ENCODE assay signal across 31 mouse cellular contexts in genomic region chr1:92044868-92045267, GRCm38 (mm10).
DNase-seq lines count a peak whose midpoint lies in the region; ATAC-seq lines count a peak whose summit lies in the region.
"Had no signal": no experiment of that assay in that cellular context is flagged by ENCODE, and none has a peak within 500 bp of the region (broad histone marks: within the 10 kb centered on the region; RNA-seq: fewer than 3 reads in every experiment).

No protein-coding gene starts in this region.

- ATAC-seq in cerebellum, adult (ENCODE audit: insufficient number of reproducible peaks, low FRiP score, low TSS enrichment): peak; percentile 36; the same call in 1 of the 2 replicates
- no peak for ATAC-seq in limb, embryonic 12.5 days (ENCODE audit: insufficient number of reproducible peaks, insufficient read depth, low FRiP score, low TSS enrichment, low read depth)
- ATAC-seq: forebrain, embryonic 14.5 days; intestine, postnatal 0 days; lung, postnatal 0 days had no signal

- no peaks in the 10 kb centered on the region for H3K27me3 ChIP-seq in limb, embryonic 12.5 days
- no peaks in the 10 kb centered on the region for H3K27me3 ChIP-seq in limb, embryonic 10.5 days (ENCODE audit: low read depth, poor library complexity, severe bottlenecking)
- H3K27me3 ChIP-seq: CH12.LX; heart, embryonic 15.5 days; hindbrain, embryonic 13.5 days; limb, embryonic 15.5 days; liver, embryonic 13.5 days; megakaryocyte, embryonic 14.5 days; midbrain, embryonic 12.5 days; neural tube, embryonic 12.5 days had no signal

- H3K4me1 ChIP-seq in limb, embryonic 12.5 days (replicated peaks): peaks cover 18% of the 10 kb centered on the region
- peaks cover 17% of the 10 kb centered on the region for H3K4me1 ChIP-seq in limb, embryonic 10.5 days

- no peak overlapping the region for H3K9ac ChIP-seq in limb, embryonic 12.5 days (replicated peaks)
- H3K9ac ChIP-seq: heart, embryonic 15.5 days; hindbrain, embryonic 13.5 days; limb, embryonic 15.5 days; liver, embryonic 13.5 days; midbrain, embryonic 12.5 days; neural tube, embryonic 12.5 days had no signal

- no peak overlapping the region for H3K4me3 ChIP-seq in limb, embryonic 12.5 days (replicated peaks)
- H3K4me3 ChIP-seq in limb, embryonic 10.5 days: no peak overlapping the region
- H3K4me3 ChIP-seq: heart, embryonic 10.5 days; heart, embryonic 15.5 days; hindbrain, embryonic 13.5 days; left cerebral cortex, adult 2 months; limb, embryonic 15.5 days; liver, embryonic 13.5 days; megakaryocyte, embryonic 14.5 days; midbrain, embryonic 12.5 days; myocyte; neural tube, embryonic 12.5 days had no signal

- no peak overlapping the region for H3K4me2 ChIP-seq in limb, embryonic 12.5 days
- H3K4me2 ChIP-seq: heart, embryonic 15.5 days; hindbrain, embryonic 13.5 days; limb, embryonic 15.5 days; liver, embryonic 13.5 days; midbrain, embryonic 12.5 days; neural tube, embryonic 12.5 days had no signal

- H3K36me3 ChIP-seq in limb, embryonic 12.5 days: no peaks in the 10 kb centered on the region
- H3K36me3 ChIP-seq in limb, embryonic 10.5 days: no peaks in the 10 kb centered on the region
- H3K36me3 ChIP-seq: heart, embryonic 10.5 days; heart, embryonic 15.5 days; hindbrain, embryonic 13.5 days; limb, embryonic 15.5 days; liver, embryonic 13.5 days; midbrain, embryonic 12.5 days; neural tube, embryonic 12.5 days had no signal

- 80% methylated on average over 3 of the region's 3 CpGs for WGBS in limb, embryonic 12.5 days
- WGBS in limb, embryonic 10.5 days: 82% methylated on average over 3 of the region's 3 CpGs

- no peak for DNase-seq in cerebellum, postnatal 4 days (ENCODE audit: low spot score in 2 of 2)
- DNase-seq in limb, embryonic 10.5 days (ENCODE audit: low spot score): no peak
- DNase-seq in cerebellum, postnatal 14 days: peak; percentile 37 to 40
- DNase-seq in urinary bladder, postnatal 14 days (ENCODE audit: low spot score): no peak
- no peak for DNase-seq in gastrocnemius, postnatal 4 days (ENCODE audit: low spot score in 2 of 2)
- DNase-seq in Muller cell, postnatal 12 days (ENCODE audit: inconsistent ontology term): no peak
- DNase-seq: adrenal gland, adult 8-10 months; kidney, postnatal 14 days; liver, embryonic 13.5 days; lung, adult 18-20 months; lung, postnatal 4 days; right cerebral cortex, adult 18-20 months; right cerebral cortex, postnatal 4 days; thymus, adult 2 months; thymus, postnatal 36 days had no signal

- no peaks in the 10 kb centered on the region for H3K9me3 ChIP-seq in limb, embryonic 12.5 days
- H3K9me3 ChIP-seq in limb, embryonic 10.5 days (replicated peaks): no peaks in the 10 kb centered on the region
- H3K9me3 ChIP-seq: heart, embryonic 10.5 days; heart, embryonic 15.5 days; hindbrain, embryonic 13.5 days; limb, embryonic 15.5 days; liver, embryonic 13.5 days; midbrain, embryonic 12.5 days; neural tube, embryonic 12.5 days had no signal

- H3K27ac ChIP-seq in limb, embryonic 12.5 days: peak overlapping the region; percentile 42; the same call in 1 of the 2 replicates
- no peak overlapping the region; the same call in 1 of the 2 replicates for H3K27ac ChIP-seq in limb, embryonic 10.5 days
- H3K27ac ChIP-seq: heart, embryonic 10.5 days; heart, embryonic 15.5 days; hindbrain, embryonic 13.5 days; left cerebral cortex, adult 2 months; limb, embryonic 15.5 days; liver, embryonic 13.5 days; midbrain, embryonic 12.5 days; neural tube, embryonic 12.5 days; stomach, postnatal 0 days had no signal

Comparison
In these comparisons a context has a peak if more than half of its experiments do, and no peak if none do; other contexts are left out.
1. DNase-seq: peak in cerebellum, postnatal 14 days (2 of 2); none in cerebellum, postnatal 4 days (0 of 2), limb, embryonic 10.5 days (single experiment), urinary bladder, postnatal 14 days (single experiment), gastrocnemius, postnatal 4 days (0 of 2) and Muller cell, postnatal 12 days (single experiment).